Mouse (Mus musculus) liver, embryonic 14.5 days (tissue): ENCODE data around the gene Emx2. TPM values are rescaled to one million over a fixed set of nuclear protein-coding genes. Genes with fewer than 3 reads are reported as not detected.
A peak's percentile ranks its signal among the peaks of the same experiment; 100 is the strongest.

Experiments
- ATAC-seq: fragments of 200-750 bp; cut with Nextera tagmentation; 2 replicates; pipeline ENCODE4 v1.8.0; 2017; ENCODE audit warnings: moderate number of reproducible peaks, mild to moderate bottlenecking, moderate library complexity; ENCODE audit not compliant: insufficient read depth
- DNase-seq, 3 experiments: peaks; one replicate each; pipeline ENCODE4 v3.0.0-alpha.2; 2012 to 2013; ENCODE audit warnings: low read depth in 3 of 3, low spot score in 3 of 3
- H3K27ac ChIP-seq: fragments of 300-500 bp; sonication (generic); 2 replicates; pipeline ENCODE4 v1.5.1; 2014; ENCODE audit warnings: moderate library complexity, mild to moderate bottlenecking, control low read depth, inconsistent platforms
- H3K27me3 ChIP-seq: fragments of 300-500 bp; sonication (generic); 2 replicates; pipeline ENCODE4 v1.6.1; 2014; ENCODE audit warnings: mild to moderate bottlenecking, low read length, moderate library complexity; ENCODE audit not compliant: control insufficient read depth, insufficient read depth
- H3K36me3 ChIP-seq: fragments of 300-500 bp; sonication (generic); replicated peaks from 2 replicates; pipeline ENCODE4 v1.6.1; 2014; ENCODE audit warnings: low read depth; ENCODE audit not compliant: control insufficient read depth, insufficient read depth
- H3K4me1 ChIP-seq, 2 experiments: fragments of 200-500 bp in 1 of 2; fragments of 300-500 bp in 1 of 2; sonication (generic) in 1 of 2; replicated peaks; 2 replicates each; pipeline ENCODE4 v1.6.1; 2012 to 2014; ENCODE audit warnings: antibody characterized with exemption in 1 of 2, inconsistent platforms in 1 of 2, low read length in 1 of 2; ENCODE audit not compliant: control insufficient read depth in 2 of 2, insufficient read depth in 2 of 2
- H3K4me2 ChIP-seq: fragments of 300-500 bp; sonication (generic); 2 replicates; pipeline ENCODE4 v1.6.1; 2014; ENCODE audit warnings: low read depth, mild to moderate bottlenecking, control low read depth, moderate library complexity
- H3K4me3 ChIP-seq, 2 experiments: fragments of 200-500 bp in 1 of 2; fragments of 300-500 bp in 1 of 2; sonication (generic) in 1 of 2; 2 replicates each; pipeline ENCODE4 v1.5.1; 2012 to 2014; ENCODE audit warnings: low read depth in 2 of 2, low read length in 2 of 2, mild to moderate bottlenecking in 2 of 2, control low read depth in 1 of 2, inconsistent platforms in 1 of 2, moderate library complexity in 1 of 2; ENCODE audit not compliant: insufficient read depth in 1 of 2
- H3K9ac ChIP-seq: fragments of 300-500 bp; sonication (generic); replicated peaks from 2 replicates; pipeline ENCODE4 v1.6.1; 2014; ENCODE audit warnings: mild to moderate bottlenecking, control low read depth, moderate library complexity
- H3K9me3 ChIP-seq: fragments of 300-500 bp; sonication (generic); 2 replicates; pipeline ENCODE4 v1.6.1; 2016; ENCODE audit warnings: low read length, mixed read lengths; ENCODE audit not compliant: control insufficient read depth
- CTCF ChIP-seq: IDR thresholded peaks from 2 replicates; pipeline ENCODE4 v1.5.1; 2016; ENCODE audit warnings: antibody characterized with exemption, low read depth, control low read depth
- EP300 ChIP-seq: IDR thresholded peaks from 2 replicates; pipeline ENCODE4 v1.6.1; 2016; ENCODE audit warnings: antibody characterized with exemption, low read depth
- WGBS: fragments of 180-500 bp; shearing (Covaris S2); extraction: QIAGEN DNeasy Blood & Tissue Kit; methylation state at CpG from one replicate; pipeline ENCODE4 v1.1.7; 2014; ENCODE audit not compliant: insufficient replicate concordance; 5-methylcytosine and 5-hydroxymethylcytosine counted together
- polyA plus RNA-seq, 2 experiments: library from polyadenylated mRNA; depleted of rRNA in 1 of 2; stranded (reverse) in 1 of 2; unstranded in 1 of 2; fragments of >200 nt; fragmentation: Nextera tagmentation in 1 of 2; extraction: Ambion mirVana in 1 of 2; gene quantifications; 2 replicates each; pipeline versions ENCODE4 v1.2.1 to v1.2.3; 2012 to 2014

Gene Emx2
- polyA plus RNA-seq, 2 experiments = 0.01 TPM; not detected in 1

GRCm38 (mm10) chr19:59452321-59452720 is 5.9 kb upstream of the Emx2 start:
- no peak overlapping the region for H3K4me2 ChIP-seq
- no peak overlapping the region for H3K27ac ChIP-seq
- 2% methylated on average over 4 of the region's 4 CpGs for WGBS
- ATAC-seq = no peak
- H3K9me3 ChIP-seq = no peaks in the 10 kb centered on the region
- no peak for TF ChIP-seq EP300
- no peak for TF ChIP-seq CTCF
- no peak for DNase-seq
- H3K4me1 ChIP-seq = no peaks in the 10 kb centered on the region
- H3K9ac ChIP-seq = no peak overlapping the region
- peaks cover 84% of the 10 kb centered on the region for H3K27me3 ChIP-seq
- no peak overlapping the region for H3K4me3 ChIP-seq
- H3K36me3 ChIP-seq = no peaks in the 10 kb centered on the region

- 13% methylated on average over 13 of the region's 13 CpGs for WGBS
- H3K4me2 ChIP-seq = no peak overlapping the region
- H3K9me3 ChIP-seq = no peaks in the 10 kb centered on the region
- H3K36me3 ChIP-seq = no peaks in the 10 kb centered on the region
- no peak overlapping the region for H3K27ac ChIP-seq
- no peak for TF ChIP-seq CTCF
- TF ChIP-seq EP300 = no peak
- H3K4me1 ChIP-seq = no peaks in the 10 kb centered on the region
- no peak overlapping the region for H3K9ac ChIP-seq
- no peak overlapping the region for H3K4me3 ChIP-seq
- DNase-seq = no peak
- no peak for ATAC-seq
- peaks cover 93% of the 10 kb centered on the region for H3K27me3 ChIP-seq
Measured at GRCm38 (mm10) chr19:59453591-59453990, 4.6 kb upstream of the Emx2 start.

- WGBS = under 1% methylated on average over 18 of the region's 18 CpGs
- TF ChIP-seq CTCF (peak; percentile 82), EP300 (no peak)
Measured at GRCm38 (mm10) chr19:59454196-59454595, 4.0 kb upstream of the Emx2 start.

GRCm38 (mm10) chr19:59455671-59456070 is 2.5 kb upstream of the Emx2 start:
- 5% methylated on average over 7 of the region's 7 CpGs for WGBS
- ATAC-seq (no peak), DNase-seq (no peak)
- Histone ChIP-seq H3K4me1 (no peaks in the 10 kb centered on the region), H3K9ac (no peak overlapping the region), H3K4me2 (no peak overlapping the region), H3K9me3 (no peaks in the 10 kb centered on the region), H3K27me3 (peaks cover 100% of the 10 kb centered on the region), H3K36me3 (no peaks in the 10 kb centered on the region), H3K27ac (no peak overlapping the region), H3K4me3 (no peak overlapping the region)
- TF ChIP-seq EP300 (no peak), CTCF (peak; percentile 22; the same call in 1 of the 2 replicates)

More at GRCm38 (mm10) chr19:59454196-59454595, 4.0 kb upstream of the Emx2 start:
- H3K36me3 ChIP-seq = no peaks in the 10 kb centered on the region
- no peaks in the 10 kb centered on the region for H3K9me3 ChIP-seq
- no peak for ATAC-seq
- H3K4me2 ChIP-seq = no peak overlapping the region
- H3K27me3 ChIP-seq = peaks cover 94% of the 10 kb centered on the region
- H3K9ac ChIP-seq = no peak overlapping the region
- H3K4me1 ChIP-seq = no peaks in the 10 kb centered on the region
- H3K4me3 ChIP-seq = no peak overlapping the region
- DNase-seq = no peak
- no peak overlapping the region for H3K27ac ChIP-seq

- H3K9me3 ChIP-seq = no peaks in the 10 kb centered on the region
- no peaks in the 10 kb centered on the region for H3K36me3 ChIP-seq
- ATAC-seq = no peak
- H3K9ac ChIP-seq = no peak overlapping the region
- H3K27me3 ChIP-seq = peaks cover 100% of the 10 kb centered on the region
- WGBS = 3% methylated on average over 23 of the region's 23 CpGs
- no peaks in the 10 kb centered on the region for H3K4me1 ChIP-seq
- H3K4me3 ChIP-seq = no peak overlapping the region
- H3K27ac ChIP-seq = no peak overlapping the region
- DNase-seq = no peak
- TF ChIP-seq EP300 (no peak), CTCF (no peak)
- H3K4me2 ChIP-seq = no peak overlapping the region
Measured at GRCm38 (mm10) chr19:59457011-59457945, 894 bp upstream of the Emx2 start.
